Mouse (Mus musculus) kidney, embryonic 15.5 days (tissue): ENCODE measurements around the gene Grik1. TPM values are rescaled to one million over a fixed set of nuclear protein-coding genes. Genes with fewer than 3 reads are reported as not detected.

Experiments used
- ATAC-seq: fragments of 200-750 bp; cut with Nextera tagmentation; replicated peaks from 2 replicates; pipeline ENCODE4 v1.8.0; 2017; ENCODE audit warnings: moderate TSS enrichment; ENCODE audit not compliant: low FRiP score
- H3K27ac ChIP-seq: fragments of 300-500 bp; sonication (generic); 2 replicates; pipeline ENCODE4 v1.5.1; 2015; ENCODE audit warnings: mild to moderate bottlenecking, inconsistent platforms
- H3K27me3 ChIP-seq: fragments of 300-500 bp; sonication (generic); 2 replicates; pipeline ENCODE4 v1.6.1; 2015; ENCODE audit warnings: inconsistent platforms
- H3K36me3 ChIP-seq: fragments of 300-500 bp; sonication (generic); 2 replicates; pipeline ENCODE4 v1.6.1; 2015; ENCODE audit warnings: inconsistent platforms
- H3K4me1 ChIP-seq: fragments of 300-500 bp; sonication (generic); 2 replicates; pipeline ENCODE4 v1.6.1; 2015; ENCODE audit warnings: inconsistent platforms
- H3K4me2 ChIP-seq: fragments of 300-500 bp; sonication (generic); 2 replicates; pipeline ENCODE4 v1.6.1; 2015; ENCODE audit warnings: moderate library complexity, mild to moderate bottlenecking, inconsistent platforms
- H3K4me3 ChIP-seq: fragments of 300-500 bp; sonication (generic); replicated peaks from 2 replicates; pipeline ENCODE4 v1.5.1; 2015; ENCODE audit warnings: mild to moderate bottlenecking, inconsistent platforms
- H3K9ac ChIP-seq: fragments of 300-500 bp; sonication (generic); 2 replicates; pipeline ENCODE4 v1.6.1; 2015; ENCODE audit warnings: mild to moderate bottlenecking, inconsistent platforms
- H3K9me3 ChIP-seq: fragments of 300-500 bp; sonication (generic); replicated peaks from 2 replicates; pipeline ENCODE4 v1.6.1; 2016; ENCODE audit warnings: inconsistent platforms
- WGBS: fragments of 180-500 bp; shearing (Covaris S2); methylation state at CpG from one replicate; pipeline ENCODE4 v1.1.7; 2015; ENCODE audit warnings: mixed read lengths; 5-methylcytosine and 5-hydroxymethylcytosine counted together
- polyA plus RNA-seq: library from polyadenylated mRNA; unstranded; fragments of >200 nt; fragmentation: Nextera tagmentation; extraction: Ambion mirVana; gene quantifications from 2 replicates; pipeline ENCODE4 v1.2.1, GENCODE M21; 2015

The Grik1 gene
- polyA plus RNA-seq, 1 experiment from 2014 or later = 1.6 TPM

DNA sequence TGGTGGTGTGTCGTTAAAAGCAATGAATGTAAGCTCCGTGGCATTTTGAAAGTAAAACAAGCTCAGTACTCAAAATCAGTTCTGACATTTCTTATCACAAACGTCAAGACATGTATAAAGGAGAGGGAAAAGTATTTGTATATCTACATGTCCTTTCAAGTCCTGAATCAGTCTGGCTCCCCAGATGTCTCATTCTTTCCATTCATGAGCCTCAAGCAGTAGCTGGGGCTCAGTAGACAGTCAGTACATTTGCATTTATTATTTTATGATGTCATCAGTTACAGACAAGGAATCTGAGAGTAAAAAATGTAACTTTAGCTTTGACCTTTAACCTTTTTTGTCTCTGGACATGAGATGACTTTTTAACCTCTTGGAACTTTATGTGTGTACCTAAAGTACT, 68.1 kb downstream of the Grik1 start:
- Histone ChIP-seq H3K4me3 (no peak overlapping the region), H3K36me3 (no peaks in the 10 kb centered on the region), H3K9ac (no peak overlapping the region), H3K4me1 (no peaks in the 10 kb centered on the region), H3K27me3 (no peaks in the 10 kb centered on the region), H3K4me2 (no peak overlapping the region), H3K27ac (no peak overlapping the region), H3K9me3 (no peaks in the 10 kb centered on the region; the same call in 1 of the 2 replicates)
- 80% methylated on average over 3 of the region's 3 CpGs for WGBS
- ATAC-seq = no peak

DNA sequence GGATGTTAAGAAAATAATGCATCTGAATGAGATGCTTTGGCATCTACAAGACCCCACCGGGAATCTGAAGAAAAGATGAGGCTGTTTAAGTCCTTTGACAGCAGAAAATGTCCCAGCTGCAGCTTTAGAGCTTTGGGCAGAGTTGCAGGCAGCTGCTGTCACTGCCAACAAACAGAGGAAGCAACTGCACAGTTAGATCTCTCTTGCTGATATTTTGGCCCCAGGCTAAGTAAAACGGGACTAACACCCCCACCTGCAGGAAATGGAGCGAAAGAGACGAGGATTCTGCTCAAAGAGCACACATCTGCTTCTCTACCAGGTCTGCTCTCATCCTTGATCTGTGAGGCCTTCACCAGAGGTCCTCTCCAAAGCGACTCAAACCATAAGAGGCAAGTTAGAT, 77.5 kb downstream of the Grik1 start:
- Histone ChIP-seq H3K36me3 (no peaks in the 10 kb centered on the region), H3K4me3 (no peak overlapping the region), H3K27me3 (no peaks in the 10 kb centered on the region), H3K9ac (no peak overlapping the region), H3K4me2 (no peak overlapping the region), H3K27ac (no peak overlapping the region), H3K9me3 (no peaks in the 10 kb centered on the region), H3K4me1 (no peaks in the 10 kb centered on the region)
- 48% methylated on average over 5 of the region's 5 CpGs for WGBS
- no peak for ATAC-seq

DNA sequence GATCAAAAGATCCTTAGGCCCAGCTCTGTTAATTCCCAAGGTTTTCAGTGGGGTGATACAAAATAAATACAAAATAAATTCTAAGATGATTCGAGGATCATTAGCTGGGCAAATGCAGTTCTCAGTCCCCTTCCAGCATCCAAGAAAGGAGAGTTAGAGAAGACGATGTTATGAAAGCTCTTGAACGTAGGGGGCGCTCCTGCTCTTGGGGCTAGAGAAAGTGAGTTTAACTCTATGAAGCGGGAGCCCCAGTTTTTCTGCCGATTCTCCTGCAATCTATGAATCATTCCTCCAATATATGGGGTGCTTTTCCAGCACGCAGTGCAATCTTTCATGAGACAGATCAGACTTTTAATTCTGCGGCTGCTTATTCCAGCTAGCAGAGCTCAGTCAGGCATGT, 78.2 kb downstream of the Grik1 start:
- no peak overlapping the region for H3K4me2 ChIP-seq
- H3K4me3 ChIP-seq = no peak overlapping the region
- H3K27me3 ChIP-seq = no peaks in the 10 kb centered on the region
- H3K27ac ChIP-seq = no peak overlapping the region
- H3K9ac ChIP-seq = no peak overlapping the region
- no peaks in the 10 kb centered on the region for H3K36me3 ChIP-seq
- H3K9me3 ChIP-seq = no peaks in the 10 kb centered on the region
- WGBS = 62% methylated on average over 8 of the region's 8 CpGs
- no peak for ATAC-seq
- H3K4me1 ChIP-seq = no peaks in the 10 kb centered on the region

DNA sequence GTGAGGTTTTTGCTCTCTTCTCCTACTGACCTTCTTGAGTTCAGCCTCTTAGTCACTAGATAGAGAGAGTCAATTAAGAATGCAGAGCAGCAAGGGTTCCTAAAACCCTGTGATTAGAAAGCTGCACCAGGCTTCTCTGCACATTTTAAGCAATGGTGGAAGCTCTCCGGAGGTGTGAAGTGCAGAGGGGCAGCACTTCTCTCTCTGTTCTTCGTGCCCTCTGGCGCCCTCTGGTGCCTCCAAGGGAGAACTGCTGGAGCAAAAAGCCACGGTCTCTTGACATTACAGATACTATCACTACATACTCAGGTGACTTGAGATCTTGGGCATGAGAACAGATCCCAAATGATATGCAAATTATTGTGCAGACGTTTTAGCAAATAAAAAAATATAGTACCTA, 85.7 kb downstream of the Grik1 start:
- 4% methylated on average over 5 of the region's 5 CpGs for WGBS
- peak; percentile 76 for ATAC-seq
- no peak overlapping the region for H3K4me2 ChIP-seq

DNA sequence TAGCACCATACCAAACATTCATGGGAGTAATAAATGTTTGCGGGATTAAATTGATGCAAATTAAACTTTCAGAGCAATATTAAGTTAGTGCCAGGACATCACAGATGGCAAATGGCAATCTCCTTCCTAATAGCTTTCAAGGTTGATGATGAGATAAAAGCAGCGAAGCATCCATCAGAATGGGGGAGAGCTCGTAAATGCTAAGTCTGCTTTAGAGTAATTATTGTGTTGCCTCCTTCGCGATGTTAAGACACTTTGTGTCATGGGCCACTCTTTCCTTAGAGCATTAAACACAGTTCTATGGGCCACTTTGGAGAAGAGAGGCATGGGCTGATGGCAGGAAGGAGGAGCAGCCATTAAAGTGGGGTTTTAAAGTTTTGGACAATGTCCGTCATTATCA, 86.1 kb downstream of the Grik1 start:
- WGBS = 62% methylated on average over 6 of the region's 6 CpGs
- ATAC-seq = no peak
- Histone ChIP-seq H3K27me3 (peaks cover 3% of the 10 kb centered on the region; the same call in 1 of the 2 replicates), H3K4me1 (no peaks in the 10 kb centered on the region), H3K36me3 (no peaks in the 10 kb centered on the region), H3K4me2 (no peak overlapping the region), H3K9me3 (no peaks in the 10 kb centered on the region), H3K9ac (no peak overlapping the region), H3K4me3 (no peak overlapping the region), H3K27ac (no peak overlapping the region)

More for the DNA sequence above, 85.7 kb downstream of the Grik1 start:
- H3K4me1 ChIP-seq = no peaks in the 10 kb centered on the region
- H3K9ac ChIP-seq = no peak overlapping the region
- no peak overlapping the region for H3K27ac ChIP-seq
- no peak overlapping the region for H3K4me3 ChIP-seq
- no peaks in the 10 kb centered on the region for H3K9me3 ChIP-seq
- no peaks in the 10 kb centered on the region for H3K36me3 ChIP-seq
- H3K27me3 ChIP-seq = peaks cover 3% of the 10 kb centered on the region; the same call in 1 of the 2 replicates

DNA sequence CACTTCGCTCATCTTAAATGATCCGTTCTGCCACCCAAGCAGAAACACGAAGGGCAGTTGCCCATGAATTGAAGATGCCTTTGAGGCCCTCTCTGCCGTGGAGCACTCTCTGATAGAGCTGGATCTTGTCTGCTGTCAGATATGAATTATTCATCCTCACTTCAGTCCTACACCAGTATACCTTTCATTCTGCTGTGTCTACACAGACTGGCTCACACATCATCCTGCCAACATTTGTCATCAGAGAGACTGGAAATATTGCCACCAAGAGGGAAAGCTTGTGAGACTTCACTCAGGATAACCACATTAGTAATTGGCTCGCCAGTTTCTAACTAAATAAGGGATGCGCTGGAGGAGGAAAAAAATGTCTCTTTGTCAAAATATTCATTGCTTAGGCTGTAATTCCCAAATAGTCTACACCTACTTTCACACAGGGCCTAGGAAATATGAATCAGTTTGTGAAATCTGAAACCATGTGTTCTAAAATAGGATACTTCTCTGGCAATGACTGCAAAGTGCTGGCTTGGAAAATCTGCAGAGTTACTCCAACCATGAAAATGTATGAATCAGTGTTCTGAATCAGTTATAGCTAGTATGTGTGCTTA, 102.5 kb downstream of the Grik1 start:
- no peak for ATAC-seq
- H3K4me3 ChIP-seq = no peak overlapping the region
- no peaks in the 10 kb centered on the region for H3K4me1 ChIP-seq
- no peak overlapping the region for H3K27ac ChIP-seq
- H3K9ac ChIP-seq = no peak overlapping the region
- WGBS = 76% methylated on average over 6 of the region's 6 CpGs
- no peaks in the 10 kb centered on the region for H3K36me3 ChIP-seq
- no peak overlapping the region for H3K4me2 ChIP-seq
- H3K9me3 ChIP-seq = no peaks in the 10 kb centered on the region
- H3K27me3 ChIP-seq = no peaks in the 10 kb centered on the region

DNA sequence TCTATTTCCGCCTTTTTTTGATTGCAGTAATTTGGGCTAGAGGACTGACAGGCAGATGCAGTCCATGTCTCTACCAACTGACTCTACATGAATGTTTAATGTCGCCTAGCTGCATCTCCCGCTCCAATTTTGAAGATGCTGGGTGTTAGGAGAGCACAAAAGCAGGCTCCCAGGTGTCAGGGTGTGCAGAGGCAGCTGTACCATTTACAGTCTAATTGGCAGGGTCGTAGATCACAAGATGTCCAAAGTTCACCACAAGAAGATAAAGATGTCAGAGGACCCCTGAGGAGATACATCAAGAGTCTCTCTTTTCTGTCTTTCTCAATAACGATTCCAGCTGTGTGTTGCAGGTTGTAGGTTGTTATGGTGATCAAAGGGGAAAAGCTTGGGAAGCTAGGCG, 111.3 kb downstream of the Grik1 start:
- Histone ChIP-seq H3K27ac (no peak overlapping the region), H3K36me3 (no peaks in the 10 kb centered on the region), H3K4me1 (no peaks in the 10 kb centered on the region), H3K27me3 (no peaks in the 10 kb centered on the region), H3K9me3 (no peaks in the 10 kb centered on the region), H3K4me3 (no peak overlapping the region), H3K4me2 (no peak overlapping the region), H3K9ac (no peak overlapping the region)
- ATAC-seq = no peak
- 52% methylated on average over 6 of the region's 6 CpGs for WGBS

DNA sequence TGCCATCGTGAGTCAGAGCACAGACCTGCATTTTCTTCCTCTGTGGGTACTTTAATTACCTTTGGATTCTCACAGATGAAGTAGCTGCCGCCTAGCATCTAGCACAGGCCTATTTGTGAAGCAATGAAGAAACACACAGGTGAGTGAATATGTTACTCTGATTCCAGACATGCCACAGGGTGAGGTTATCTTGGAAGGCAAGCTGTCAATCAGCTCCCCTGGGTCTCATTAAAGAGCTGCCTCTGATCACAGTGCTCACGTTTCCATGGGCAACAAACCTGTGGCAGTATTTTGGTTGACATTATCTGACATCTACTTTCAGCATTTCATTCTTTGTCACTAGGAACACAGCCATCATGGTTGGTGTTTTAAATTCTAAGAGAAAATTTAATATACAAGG, 112.7 kb downstream of the Grik1 start:
- no peaks in the 10 kb centered on the region for H3K36me3 ChIP-seq
- H3K27me3 ChIP-seq = no peaks in the 10 kb centered on the region
- WGBS = 71% methylated on average over 3 of the region's 3 CpGs
- H3K9me3 ChIP-seq = no peaks in the 10 kb centered on the region
- ATAC-seq = no peak
- H3K27ac ChIP-seq = no peak overlapping the region
- no peak overlapping the region for H3K4me3 ChIP-seq
- H3K9ac ChIP-seq = no peak overlapping the region
- H3K4me1 ChIP-seq = no peaks in the 10 kb centered on the region
- H3K4me2 ChIP-seq = no peak overlapping the region

DNA sequence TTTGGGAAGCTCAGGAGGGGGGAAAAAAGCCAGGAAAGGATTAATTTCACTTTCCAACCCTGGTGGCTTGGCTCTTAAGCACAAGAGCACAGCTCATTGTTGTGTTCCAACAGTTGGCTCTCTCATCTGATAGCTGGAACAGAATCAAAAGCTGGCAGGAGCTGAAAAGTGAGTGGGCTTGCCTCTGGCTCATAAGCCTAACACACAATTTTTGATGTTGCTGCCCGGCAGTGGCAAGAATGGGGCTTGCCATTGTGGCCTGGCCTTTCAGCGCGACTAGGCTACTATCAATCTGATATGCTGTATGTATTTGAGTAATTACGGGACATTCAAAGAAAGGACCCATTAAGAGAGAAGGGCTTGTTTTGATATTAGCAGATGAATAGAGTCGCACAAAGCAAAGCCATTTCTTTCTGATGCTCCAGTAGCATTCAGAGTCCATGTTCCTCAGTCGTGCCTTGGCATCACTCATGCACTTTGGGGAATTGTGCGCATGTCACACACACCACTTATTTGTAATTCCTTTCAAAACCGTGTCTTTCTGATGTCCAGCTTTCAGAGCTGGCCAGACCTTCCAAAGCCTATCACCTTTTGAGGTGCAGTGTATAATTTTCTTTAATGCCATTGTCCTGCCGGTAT, 115.9 kb downstream of the Grik1 start:
- no peak for ATAC-seq
- WGBS = 87% methylated on average over 9 of the region's 9 CpGs
- H3K4me1 ChIP-seq = no peaks in the 10 kb centered on the region

DNA sequence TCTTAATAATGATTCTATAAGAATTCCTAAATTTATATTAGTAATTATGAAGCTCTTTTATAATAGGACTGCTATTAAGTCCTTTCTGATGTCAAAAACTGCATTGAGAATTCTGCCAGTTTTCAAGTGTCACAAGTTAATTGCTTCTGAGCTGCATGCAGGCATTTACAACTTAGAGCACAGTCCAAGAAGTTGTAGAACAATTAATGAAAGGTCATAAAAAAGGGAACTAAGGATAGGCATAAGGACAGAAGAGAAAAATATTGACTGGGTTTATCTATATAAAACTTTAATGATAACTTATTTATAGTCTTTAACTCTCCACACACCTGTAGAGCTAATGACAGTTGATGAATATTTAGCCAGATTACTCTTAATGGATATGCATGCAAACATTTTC, 123.5 kb downstream of the Grik1 start:
- ATAC-seq = no peak
- no peak overlapping the region for H3K4me2 ChIP-seq
- no peak overlapping the region for H3K9ac ChIP-seq

More for the DNA sequence above, 115.9 kb downstream of the Grik1 start:
- no peaks in the 10 kb centered on the region for H3K27me3 ChIP-seq
- H3K4me3 ChIP-seq = no peak overlapping the region
- H3K4me2 ChIP-seq = no peak overlapping the region
- H3K36me3 ChIP-seq = no peaks in the 10 kb centered on the region
- no peaks in the 10 kb centered on the region for H3K9me3 ChIP-seq
- H3K9ac ChIP-seq = no peak overlapping the region
- H3K27ac ChIP-seq = no peak overlapping the region

DNA sequence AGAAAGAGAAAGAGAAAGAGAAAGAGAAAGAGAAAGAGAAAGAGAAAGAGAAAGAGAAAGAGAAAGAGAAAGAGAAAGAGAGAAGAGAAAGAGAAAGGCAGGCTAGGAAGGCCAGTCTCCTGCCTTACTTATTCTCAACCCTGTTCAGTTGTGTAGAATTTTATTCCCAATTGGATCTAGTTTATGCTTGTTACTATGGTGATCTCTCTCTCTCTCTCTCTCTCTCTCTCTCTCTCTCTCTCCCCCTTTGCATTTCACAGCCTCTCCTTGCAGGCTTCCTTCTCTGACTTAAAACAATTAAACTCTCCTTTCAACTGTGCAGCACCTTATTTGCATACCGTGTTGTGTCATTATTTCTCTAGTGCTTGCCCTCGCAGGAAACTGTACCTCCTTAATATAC, 147.5 kb downstream of the Grik1 start:
- WGBS = 45% methylated on average over 2 of the region's 2 CpGs
- no peak overlapping the region for H3K27ac ChIP-seq
- no peaks in the 10 kb centered on the region for H3K36me3 ChIP-seq
- H3K9me3 ChIP-seq = no peaks in the 10 kb centered on the region
- no peak overlapping the region for H3K4me3 ChIP-seq
- no peaks in the 10 kb centered on the region for H3K27me3 ChIP-seq
- no peak overlapping the region for H3K4me2 ChIP-seq
- no peaks in the 10 kb centered on the region for H3K4me1 ChIP-seq
- ATAC-seq = no peak
- H3K9ac ChIP-seq = no peak overlapping the region

More for the DNA sequence above, 123.5 kb downstream of the Grik1 start:
- H3K4me1 ChIP-seq = no peaks in the 10 kb centered on the region
- H3K27me3 ChIP-seq = no peaks in the 10 kb centered on the region
- H3K4me3 ChIP-seq = no peak overlapping the region
- H3K9me3 ChIP-seq = no peaks in the 10 kb centered on the region
- H3K27ac ChIP-seq = no peak overlapping the region
- H3K36me3 ChIP-seq = no peaks in the 10 kb centered on the region

DNA sequence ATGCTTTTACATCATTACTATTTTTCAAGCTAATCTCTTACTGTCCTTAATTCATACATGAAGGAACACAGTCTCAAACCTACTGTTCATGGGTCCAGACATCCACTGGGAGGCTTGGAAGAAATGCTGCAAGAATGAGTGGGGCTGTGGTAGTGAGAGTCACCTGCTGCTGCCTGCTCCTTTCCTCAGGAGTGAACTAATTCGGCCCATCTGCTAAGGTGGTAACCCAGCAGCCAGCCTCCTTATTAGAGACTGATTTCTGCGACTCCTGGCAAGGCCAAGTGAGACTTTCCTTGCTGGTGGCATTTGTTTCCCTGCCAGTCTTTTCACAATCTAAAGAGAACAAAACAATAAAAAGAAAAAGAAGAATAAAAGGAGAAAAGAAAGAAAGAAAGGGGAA, 147.9 kb downstream of the Grik1 start:
- no peaks in the 10 kb centered on the region for H3K9me3 ChIP-seq
- no peak for ATAC-seq
- no peak overlapping the region for H3K4me2 ChIP-seq
- no peaks in the 10 kb centered on the region for H3K27me3 ChIP-seq
- no peaks in the 10 kb centered on the region for H3K4me1 ChIP-seq
- H3K27ac ChIP-seq = no peak overlapping the region
- H3K9ac ChIP-seq = no peak overlapping the region
- H3K36me3 ChIP-seq = no peaks in the 10 kb centered on the region
- no peak overlapping the region for H3K4me3 ChIP-seq
- WGBS = 65% methylated on average over 2 of the region's 2 CpGs

DNA sequence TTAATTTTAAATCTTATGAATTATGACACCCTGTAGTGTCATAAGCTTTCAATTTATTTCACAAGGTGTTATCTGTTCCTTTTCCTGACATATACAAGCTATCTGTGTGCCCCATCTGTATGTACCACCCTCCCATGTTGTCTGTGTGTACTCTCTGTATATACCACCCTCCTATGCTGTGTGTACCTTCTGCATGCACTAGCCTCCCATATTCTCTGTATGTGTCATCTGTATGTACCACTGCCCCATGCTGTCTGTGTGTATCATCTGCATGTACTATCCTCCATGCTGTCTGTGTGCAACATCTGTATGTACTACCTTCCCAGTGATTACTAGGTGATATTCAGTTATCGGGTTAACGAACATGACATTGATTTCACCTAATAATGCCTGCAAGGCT, 148.5 kb downstream of the Grik1 start:
- Histone ChIP-seq H3K36me3 (no peaks in the 10 kb centered on the region), H3K27ac (no peak overlapping the region), H3K27me3 (no peaks in the 10 kb centered on the region), H3K9me3 (no peaks in the 10 kb centered on the region), H3K4me1 (no peaks in the 10 kb centered on the region), H3K4me3 (no peak overlapping the region), H3K4me2 (no peak overlapping the region), H3K9ac (no peak overlapping the region)
- ATAC-seq = no peak
- 97% methylated on average over 2 of the region's 2 CpGs for WGBS
